Mouse (Mus musculus) ES-CJ7 (cell line): ENCODE measurements at regions not wholly inside any gene's neighbourhood (a gene's known extent, or its start where the extent isn't known, plus 50 kb on each side); places are given as distances from the start of the nearest gene placed in this dataset.

Experiments used
- DNase-seq: peaks from one replicate; pipeline ENCODE4 v3.0.0; 2011; ENCODE audit warnings: low read depth, low spot score

DNA sequence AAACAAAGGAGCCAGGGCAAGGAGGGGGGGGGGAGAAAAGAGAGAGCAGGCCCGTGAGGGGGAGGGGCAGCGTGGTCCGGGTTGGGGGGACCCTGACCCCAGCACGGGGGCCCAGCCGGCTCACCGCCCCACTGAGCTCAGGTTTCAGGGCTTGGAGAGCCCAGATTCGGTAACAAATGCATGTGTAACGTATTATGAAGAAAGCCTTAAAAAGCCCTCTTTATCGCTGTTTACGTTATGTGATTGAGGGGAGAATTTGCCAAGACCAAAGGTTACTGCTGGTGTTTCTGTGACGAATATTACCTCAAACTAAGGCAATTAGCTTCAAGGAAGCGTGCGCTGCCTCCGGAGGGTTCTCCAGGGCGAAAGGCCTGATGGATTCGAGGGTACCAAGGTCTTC is 54.2 kb downstream of the Barx1 start:
- DNase-seq, result no peak

GRCm38 (mm10) chr13:48717451-48717850 is 54.7 kb downstream of the Barx1 start:
- no peak for DNase-seq

DNA sequence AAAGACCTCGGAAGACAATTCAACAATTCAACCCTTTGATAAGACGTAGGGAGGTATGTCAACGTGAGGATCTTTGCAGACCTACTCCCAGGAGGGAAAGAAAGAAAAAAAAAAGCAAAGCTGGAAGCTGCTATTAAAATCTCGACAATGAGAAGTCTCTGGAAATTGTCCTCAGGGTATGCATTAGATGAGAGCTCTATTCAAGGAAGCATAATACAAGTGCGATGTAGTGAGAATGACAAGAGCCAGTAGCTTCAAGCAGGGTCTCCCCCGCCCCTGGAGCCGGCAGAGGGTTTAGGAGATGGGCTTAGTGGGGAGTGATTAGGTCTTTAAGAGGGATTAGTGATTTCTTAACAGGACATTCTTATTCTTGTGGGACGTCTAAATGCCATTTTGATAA is 60.9 kb downstream of the Barx1 start:
- no peak for DNase-seq

DNA sequence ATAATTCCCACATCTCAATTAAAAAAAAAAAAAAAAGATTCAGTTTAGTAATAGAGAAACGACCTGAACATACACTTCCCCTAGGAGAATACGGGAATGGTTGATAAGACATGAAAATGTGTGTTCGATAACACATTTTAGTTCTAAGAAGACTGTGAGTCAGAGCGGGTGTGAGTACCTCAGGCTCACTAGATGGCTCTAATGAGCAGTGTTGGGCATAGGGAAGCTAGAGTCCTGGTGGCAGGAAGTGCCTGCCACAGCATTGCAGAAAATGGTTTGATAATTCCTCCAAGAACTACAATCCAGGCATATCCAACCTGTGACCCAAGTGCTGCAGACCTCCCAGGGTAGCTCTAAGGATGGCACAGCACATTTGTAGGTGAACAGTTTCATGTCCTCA is 63.6 kb downstream of the Barx1 start:
- no peak for DNase-seq

GRCm38 (mm10) chr13:48731046-48731996 is 68.5 kb downstream of the Barx1 start:
- DNase-seq, result peak; percentile 16

DNA sequence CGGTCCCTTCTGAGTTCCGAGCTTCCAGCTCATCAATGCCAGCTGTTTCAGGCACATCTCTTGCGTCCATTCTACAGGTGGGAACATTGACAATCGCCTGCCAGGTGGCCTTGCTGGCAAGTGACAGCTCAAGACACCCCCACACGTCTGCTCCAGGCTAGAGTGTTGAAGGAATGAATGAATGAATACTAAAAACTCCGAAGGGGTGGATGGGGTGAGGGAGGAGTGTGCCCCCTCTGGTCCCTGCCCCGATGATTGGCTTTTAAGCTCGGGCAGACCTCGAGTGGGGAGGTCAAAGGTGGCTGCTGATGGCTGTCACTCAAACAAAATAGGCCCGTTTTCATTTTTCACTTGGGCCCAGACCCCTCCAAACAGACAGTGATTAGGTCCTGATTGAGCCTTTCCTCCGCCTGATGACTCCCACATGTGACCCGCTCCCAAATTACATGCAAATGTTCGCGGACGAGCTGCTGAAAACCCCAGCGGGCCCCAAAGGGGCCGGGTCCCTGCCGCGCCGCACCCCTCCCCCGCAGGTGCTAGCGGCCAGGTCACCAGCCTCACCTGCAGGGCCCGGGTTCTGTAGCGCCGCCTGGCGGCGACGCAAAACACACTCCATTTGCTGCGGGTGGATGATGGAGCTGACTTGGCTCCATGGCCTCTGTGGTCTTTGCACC is 69.5 kb downstream of the Barx1 start:
- DNase-seq, result peak; percentile 69

DNA sequence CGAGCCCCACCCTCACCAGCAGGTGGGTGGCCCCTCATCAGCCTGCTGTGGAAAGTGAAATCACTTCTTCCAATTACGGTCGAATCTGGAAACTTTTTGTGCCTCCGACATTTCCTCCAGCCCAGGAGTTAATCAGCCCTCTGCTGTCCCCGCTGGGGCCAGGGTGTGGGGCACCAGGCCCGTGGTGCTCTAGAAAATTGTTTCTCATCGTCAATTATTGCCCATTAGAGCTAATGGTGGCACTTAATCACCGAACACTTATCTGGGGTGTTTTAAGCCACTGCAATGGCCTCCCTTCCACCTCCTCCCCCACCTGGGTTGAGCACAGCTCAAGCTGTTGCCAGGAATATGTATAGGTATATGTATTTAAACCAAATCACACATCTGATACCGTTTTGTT is 72.2 kb downstream of the Barx1 start:
- DNase-seq, result no peak

GRCm38 (mm10) chr13:48745566-48745965 is 82.8 kb downstream of the Barx1 start:
- DNase-seq, result no peak

- DNase-seq, result no peak
Observed at GRCm38 (mm10) chr13:48746301-48746700, 83.5 kb downstream of the Barx1 start.
